Mouse (Mus musculus): ENCODE data around the gene Ano8. TPM values are rescaled to one million over a fixed set of nuclear protein-coding genes. Genes with fewer than 3 reads are reported as not detected.
"Not testable (repeated sequence)": the region's sequence is repeated elsewhere in the genome, so short reads cannot be mapped to it uniquely, and the experiment has no call there.

The Ano8 gene
- polyA plus RNA-seq, 1 experiment from 2014 or later = 6.3 TPM

- peak; percentile 86 for ATAC-seq (ENCODE audit: insufficient read depth, low FRiP score, low TSS enrichment)
- WGBS = 7% methylated on average over 17 of the region's 17 CpGs
Measured at GRCm38 (mm10) chr8:71521634-71522033, 35.9 kb upstream of the Ano8 start.

GRCm38 (mm10) chr8:71519037-71519825, 33.5 kb upstream of the Ano8 start:
- H3K4me1 ChIP-seq (ENCODE audit: control insufficient read depth, insufficient read depth, low read length); H3K27me3 ChIP-seq (ENCODE audit: control insufficient read depth, insufficient read depth, low read length); H3K9me3 ChIP-seq (ENCODE audit: control insufficient read depth, low read length); H3K27ac ChIP-seq (ENCODE audit: low read depth, low read length); H3K36me3 ChIP-seq (ENCODE audit: control insufficient read depth, insufficient read depth, low read length); H3K9ac ChIP-seq (ENCODE audit: low read length); H3K4me3 ChIP-seq (ENCODE audit: low read depth, low read length); ATAC-seq (ENCODE audit: insufficient read depth, low FRiP score, low TSS enrichment); H3K4me2 ChIP-seq (ENCODE audit: low read depth): not testable (repeated sequence)
- WGBS = 48% methylated on average over 8 of the region's 10 CpGs
- DNase-seq (ENCODE audit: low spot score) = peak; percentile 74

More at GRCm38 (mm10) chr8:71521634-71522033, 35.9 kb upstream of the Ano8 start:
- no peaks in the 10 kb centered on the region for H3K4me1 ChIP-seq (ENCODE audit: control insufficient read depth, insufficient read depth, low read length)
- H3K27me3 ChIP-seq (ENCODE audit: control insufficient read depth, insufficient read depth, low read length) = peaks cover 20% of the 10 kb centered on the region
- no peak overlapping the region for H3K4me3 ChIP-seq (ENCODE audit: low read depth, low read length)
- no peak overlapping the region for H3K27ac ChIP-seq (ENCODE audit: low read depth, low read length)
- peak; percentile 96 for DNase-seq (ENCODE audit: low spot score)
- no peaks in the 10 kb centered on the region for H3K36me3 ChIP-seq (ENCODE audit: control insufficient read depth, insufficient read depth, low read length)
- H3K9ac ChIP-seq (ENCODE audit: low read length) = no peak overlapping the region
- no peaks in the 10 kb centered on the region for H3K9me3 ChIP-seq (ENCODE audit: control insufficient read depth, low read length)
- H3K4me2 ChIP-seq (ENCODE audit: low read depth) = no peak overlapping the region

- no peak for ATAC-seq (ENCODE audit: insufficient read depth, low FRiP score, low TSS enrichment)
- H3K4me1 ChIP-seq (ENCODE audit: control insufficient read depth, insufficient read depth, low read length) = no peaks in the 10 kb centered on the region
- H3K36me3 ChIP-seq (ENCODE audit: control insufficient read depth, insufficient read depth, low read length) = no peaks in the 10 kb centered on the region
- no peak overlapping the region for H3K27ac ChIP-seq (ENCODE audit: low read depth, low read length)
- 15% methylated on average over 6 of the region's 6 CpGs for WGBS
- H3K4me2 ChIP-seq (ENCODE audit: low read depth) = no peak overlapping the region
- DNase-seq (ENCODE audit: low spot score) = no peak
- H3K27me3 ChIP-seq (ENCODE audit: control insufficient read depth, insufficient read depth, low read length) = no peaks in the 10 kb centered on the region; the same call in 1 of the 2 replicates
- H3K4me3 ChIP-seq (ENCODE audit: low read depth, low read length) = no peak overlapping the region
- no peak overlapping the region for H3K9ac ChIP-seq (ENCODE audit: low read length)
- no peaks in the 10 kb centered on the region for H3K9me3 ChIP-seq (ENCODE audit: control insufficient read depth, low read length)
Measured at GRCm38 (mm10) chr8:71516786-71517185, 31.0 kb upstream of the Ano8 start.

DNA sequence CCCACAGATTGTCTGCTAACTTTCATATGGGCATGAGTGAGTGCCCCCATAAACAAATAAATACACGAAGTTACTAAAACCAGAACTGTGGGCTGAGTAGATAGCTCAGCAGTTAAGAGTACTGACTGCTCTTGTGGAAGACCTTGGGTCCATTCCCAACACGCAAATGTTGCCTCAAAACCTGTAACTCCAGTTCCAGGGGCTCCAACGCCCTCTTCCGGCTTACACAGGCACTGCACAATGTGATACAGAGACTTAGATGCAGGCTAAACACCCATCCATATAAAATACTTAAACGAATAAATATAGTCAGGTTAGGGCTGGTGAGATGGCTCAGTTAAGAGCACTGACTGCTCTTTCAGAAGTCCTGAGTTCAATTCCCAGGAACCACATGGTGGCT, 29.3 kb upstream of the Ano8 start:
- Histone ChIP-seq H3K27ac (ENCODE audit: low read depth, low read length) (no peak overlapping the region), H3K9me3 (ENCODE audit: control insufficient read depth, low read length) (no peaks in the 10 kb centered on the region), H3K36me3 (ENCODE audit: control insufficient read depth, insufficient read depth, low read length) (no peaks in the 10 kb centered on the region), H3K4me1 (ENCODE audit: control insufficient read depth, insufficient read depth, low read length) (no peaks in the 10 kb centered on the region), H3K4me3 (ENCODE audit: low read depth, low read length) (no peak overlapping the region), H3K9ac (ENCODE audit: low read length) (no peak overlapping the region), H3K4me2 (ENCODE audit: low read depth) (no peak overlapping the region), H3K27me3 (ENCODE audit: control insufficient read depth, insufficient read depth, low read length) (no peaks in the 10 kb centered on the region)
- WGBS = 70% methylated on average over 5 of the region's 5 CpGs
- ATAC-seq (ENCODE audit: insufficient read depth, low FRiP score, low TSS enrichment) (no peak), DNase-seq (ENCODE audit: low spot score) (no peak)

- DNase-seq (ENCODE audit: low spot score) (no peak), ATAC-seq (ENCODE audit: insufficient read depth, low FRiP score, low TSS enrichment) (no peak)
- Histone ChIP-seq H3K4me2 (ENCODE audit: low read depth) (no peak overlapping the region), H3K9ac (ENCODE audit: low read length) (no peak overlapping the region), H3K4me3 (ENCODE audit: low read depth, low read length) (no peak overlapping the region), H3K9me3 (ENCODE audit: control insufficient read depth, low read length) (no peaks in the 10 kb centered on the region), H3K4me1 (ENCODE audit: control insufficient read depth, insufficient read depth, low read length) (no peaks in the 10 kb centered on the region), H3K27me3 (ENCODE audit: control insufficient read depth, insufficient read depth, low read length) (peaks cover 8% of the 10 kb centered on the region), H3K27ac (ENCODE audit: low read depth, low read length) (no peak overlapping the region), H3K36me3 (ENCODE audit: control insufficient read depth, insufficient read depth, low read length) (no peaks in the 10 kb centered on the region)
- 75% methylated on average over 13 of the region's 15 CpGs for WGBS
Measured at GRCm38 (mm10) chr8:71513018-71513754, 27.4 kb upstream of the Ano8 start.

- H3K36me3 ChIP-seq (ENCODE audit: control insufficient read depth, insufficient read depth, low read length) = no peaks in the 10 kb centered on the region
- no peak within 1 kb of the TSS; the same call in 1 of the 2 replicates for H3K4me2 ChIP-seq (ENCODE audit: low read depth)
- DNase-seq (ENCODE audit: low spot score) (no peak), ATAC-seq (ENCODE audit: insufficient read depth, low FRiP score, low TSS enrichment) (no peak)
- no peaks in the 10 kb centered on the region for H3K9me3 ChIP-seq (ENCODE audit: control insufficient read depth, low read length)
- peak within 1 kb of the TSS; percentile 14 for H3K4me3 ChIP-seq (ENCODE audit: low read depth, low read length)
- no peak within 1 kb of the TSS for H3K9ac ChIP-seq (ENCODE audit: low read length)
- H3K27ac ChIP-seq (ENCODE audit: low read depth, low read length) = no peak within 1 kb of the TSS
- H3K27me3 ChIP-seq (ENCODE audit: control insufficient read depth, insufficient read depth, low read length) = peaks cover 23% of the 10 kb centered on the region
- no peaks in the 10 kb centered on the region for H3K4me1 ChIP-seq (ENCODE audit: control insufficient read depth, insufficient read depth, low read length)
- WGBS = 66% methylated on average over 14 of the region's 14 CpGs
Measured at GRCm38 (mm10) chr8:71511644-71512043, 25.9 kb upstream of the Ano8 start, which contains the start of gene Plvap. Gene Plvap (minus strand): TSS chr8:71511752.

DNA sequence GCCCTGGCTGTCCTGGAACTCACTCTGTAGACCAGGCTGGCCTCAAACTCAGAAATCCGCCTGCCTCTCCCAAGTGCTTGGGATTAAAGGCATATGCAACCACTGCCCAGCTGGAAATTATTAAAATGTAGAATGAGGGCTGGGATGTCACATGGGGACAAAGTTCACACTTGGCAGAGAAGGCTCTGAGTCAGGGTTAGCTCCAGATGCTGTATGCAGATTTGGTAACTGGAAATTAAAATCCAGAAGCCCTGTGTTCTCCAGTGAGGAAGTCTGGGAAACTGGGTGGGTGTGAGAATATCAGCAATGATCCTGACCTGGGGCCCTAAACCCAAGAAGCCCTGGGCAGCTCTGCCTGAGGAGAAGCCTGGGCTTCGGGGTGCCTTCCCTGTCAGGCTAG, 23.6 kb upstream of the Ano8 start:
- H3K36me3 ChIP-seq (ENCODE audit: control insufficient read depth, insufficient read depth, low read length) = no peaks in the 10 kb centered on the region
- H3K9ac ChIP-seq (ENCODE audit: low read length) = no peak overlapping the region
- H3K4me1 ChIP-seq (ENCODE audit: control insufficient read depth, insufficient read depth, low read length) = no peaks in the 10 kb centered on the region
- no peak overlapping the region for H3K4me2 ChIP-seq (ENCODE audit: low read depth)
- no peak overlapping the region for H3K27ac ChIP-seq (ENCODE audit: low read depth, low read length)
- ATAC-seq (ENCODE audit: insufficient read depth, low FRiP score, low TSS enrichment) (no peak), DNase-seq (ENCODE audit: low spot score) (no peak)
- no peak overlapping the region for H3K4me3 ChIP-seq (ENCODE audit: low read depth, low read length)
- peaks cover 31% of the 10 kb centered on the region for H3K27me3 ChIP-seq (ENCODE audit: control insufficient read depth, insufficient read depth, low read length)
- 69% methylated on average over 2 of the region's 2 CpGs for WGBS
- no peaks in the 10 kb centered on the region for H3K9me3 ChIP-seq (ENCODE audit: control insufficient read depth, low read length)

DNA sequence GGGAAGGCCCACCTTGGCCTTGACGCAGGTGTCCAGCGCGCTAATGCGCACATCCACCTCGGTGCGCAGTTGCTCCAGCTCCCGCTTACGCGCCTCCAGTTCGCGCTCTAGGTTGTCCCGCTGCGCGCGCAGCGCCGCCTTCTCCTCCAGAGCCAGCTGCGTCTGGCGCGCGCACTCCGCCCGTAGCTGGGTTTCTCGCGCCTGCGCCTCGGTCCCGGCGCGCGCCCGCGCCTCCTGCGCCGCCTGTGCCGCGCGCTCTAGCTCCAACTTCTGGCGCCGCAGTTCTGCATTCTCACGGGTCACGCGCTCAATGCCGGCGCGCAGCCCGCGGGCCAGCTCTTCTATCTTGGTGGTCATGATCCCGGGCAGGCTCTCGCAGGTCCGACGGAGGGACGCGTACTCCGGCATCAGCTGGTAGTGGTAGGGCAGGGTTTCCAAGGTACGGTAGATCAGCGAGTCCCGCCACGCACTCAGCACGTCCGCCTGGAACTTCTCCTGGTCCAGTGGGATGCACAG, 21.9 kb upstream of the Ano8 start:
- WGBS = under 1% methylated on average over 61 of the region's 61 CpGs

More for the DNA sequence above, 21.9 kb upstream of the Ano8 start:
- no peak overlapping the region for H3K9ac ChIP-seq (ENCODE audit: low read length)
- H3K4me2 ChIP-seq (ENCODE audit: low read depth) = peak overlapping the region; percentile 53
- H3K27ac ChIP-seq (ENCODE audit: low read depth, low read length) = no peak overlapping the region
- H3K9me3 ChIP-seq (ENCODE audit: control insufficient read depth, low read length) = no peaks in the 10 kb centered on the region
- H3K36me3 ChIP-seq (ENCODE audit: control insufficient read depth, insufficient read depth, low read length) = no peaks in the 10 kb centered on the region
- DNase-seq (ENCODE audit: low spot score) (peak; percentile 90), ATAC-seq (ENCODE audit: insufficient read depth, low FRiP score, low TSS enrichment) (peak; percentile 45; the same call in 1 of the 2 replicates)
- peak overlapping the region; percentile 21 for H3K4me3 ChIP-seq (ENCODE audit: low read depth, low read length)
- no peaks in the 10 kb centered on the region for H3K4me1 ChIP-seq (ENCODE audit: control insufficient read depth, insufficient read depth, low read length)
- H3K27me3 ChIP-seq (ENCODE audit: control insufficient read depth, insufficient read depth, low read length) = peaks cover 31% of the 10 kb centered on the region
